In genomic region chr7:16465160-16465559, GRCm38 (mm10) we compare ENCODE assay signal across 8 mouse cellular contexts. TPM values are rescaled to one million over a fixed set of nuclear protein-coding genes. Genes with fewer than 3 reads are reported as not detected.
DNase-seq lines count a peak whose midpoint lies in the region; ATAC-seq and TF ChIP-seq lines count a peak whose summit lies in the region.

No protein-coding gene starts in this region.

- no peak overlapping the region for H3K9ac ChIP-seq in kidney, embryonic 14.5 days (ENCODE audit: low read depth, low read length)
- H3K9ac ChIP-seq in intestine, embryonic 15.5 days: no peak overlapping the region
- H3K9ac ChIP-seq in limb, embryonic 14.5 days (ENCODE audit: low read depth, low read length, severe bottlenecking): no peak overlapping the region
- no peak overlapping the region for H3K9ac ChIP-seq in midbrain, postnatal 0 days (replicated peaks; ENCODE audit: low read length, poor library complexity, severe bottlenecking)
- H3K9ac ChIP-seq in stomach, embryonic 14.5 days (replicated peaks; ENCODE audit: low read depth, low read length): no peak overlapping the region

- H3K36me3 ChIP-seq in kidney, embryonic 14.5 days (ENCODE audit: control insufficient read depth, insufficient read depth, low read length): no peaks in the 10 kb centered on the region
- H3K36me3 ChIP-seq in intestine, embryonic 15.5 days: no peaks in the 10 kb centered on the region
- no peaks in the 10 kb centered on the region for H3K36me3 ChIP-seq in limb, embryonic 14.5 days (ENCODE audit: control insufficient read depth, insufficient read depth, low read length)
- H3K36me3 ChIP-seq in midbrain, postnatal 0 days (ENCODE audit: insufficient read depth, low read length): no peaks in the 10 kb centered on the region
- no peaks in the 10 kb centered on the region for H3K36me3 ChIP-seq in stomach, embryonic 14.5 days (ENCODE audit: control insufficient read depth, insufficient read depth, low read length)

- 20% methylated on average over 8 of the region's 8 CpGs for WGBS in kidney, embryonic 14.5 days
- WGBS in intestine, embryonic 15.5 days: 9% methylated on average over 8 of the region's 8 CpGs
- WGBS in limb, embryonic 14.5 days: 17% methylated on average over 8 of the region's 8 CpGs
- WGBS in midbrain, postnatal 0 days: 15% methylated on average over 8 of the region's 8 CpGs
- 10% methylated on average over 8 of the region's 8 CpGs for whole genome bisulfite sequencing in stomach, embryonic 14.5 days

- H3K27me3 ChIP-seq in kidney, embryonic 14.5 days (ENCODE audit: control insufficient read depth, insufficient read depth, low read length): peaks cover 9% of the 10 kb centered on the region; the same call in 1 of the 2 replicates
- peaks cover 7% of the 10 kb centered on the region; the same call in 1 of the 2 replicates for H3K27me3 ChIP-seq in intestine, embryonic 15.5 days (replicated peaks)
- no peaks in the 10 kb centered on the region for H3K27me3 ChIP-seq in limb, embryonic 14.5 days (ENCODE audit: control insufficient read depth, insufficient read depth, low read length)
- peaks cover 7% of the 10 kb centered on the region for H3K27me3 ChIP-seq in midbrain, postnatal 0 days (ENCODE audit: insufficient read depth, low read length)
- no peaks in the 10 kb centered on the region; the same call in 1 of the 2 replicates for H3K27me3 ChIP-seq in stomach, embryonic 14.5 days (ENCODE audit: control insufficient read depth, insufficient read depth, low read length)

- H3K27ac ChIP-seq in kidney, embryonic 14.5 days (ENCODE audit: low read depth, low read length): no peak overlapping the region
- H3K27ac ChIP-seq in intestine, embryonic 15.5 days: no peak overlapping the region
- H3K27ac ChIP-seq in limb, embryonic 14.5 days (replicated peaks; ENCODE audit: low read depth, low read length): no peak overlapping the region
- H3K27ac ChIP-seq in midbrain, postnatal 0 days (ENCODE audit: low read depth, low read length): no peak overlapping the region
- H3K27ac ChIP-seq in stomach, embryonic 14.5 days (ENCODE audit: low read length): no peak overlapping the region

- ATAC-seq in kidney, embryonic 14.5 days (ENCODE audit: low FRiP score, low TSS enrichment): no peak; the same call in 1 of the 2 replicates
- peak; percentile 63 for ATAC-seq in intestine, embryonic 15.5 days
- ATAC-seq in limb, embryonic 14.5 days (ENCODE audit: low FRiP score, low read depth): no peak
- ATAC-seq in midbrain, postnatal 0 days (ENCODE audit: low FRiP score): peak; percentile 20; the same call in 1 of the 2 replicates
- peak; percentile 53; the same call in 1 of the 2 replicates for ATAC-seq in stomach, embryonic 14.5 days (ENCODE audit: insufficient number of reproducible peaks, insufficient read depth, low FRiP score, low read depth)

- DNase-seq in kidney, adult 11 months: peak; percentile 50
- DNase-seq in cerebellum, adult 8-10 months: peak; percentile 82
- peak; percentile 43 to 54 for DNase-seq in frontal cortex, postnatal 25 days (ENCODE audit: low spot score in 2 of 2)
- DNase-seq in limb, embryonic 14.5 days (ENCODE audit: low spot score): peak; percentile 47
- peak; percentile 65 for DNase-seq in midbrain, postnatal 0 days (ENCODE audit: low spot score)

- H3K9me3 ChIP-seq in kidney, embryonic 14.5 days (ENCODE audit: control insufficient read depth, low read length): no peaks in the 10 kb centered on the region
- no peaks in the 10 kb centered on the region for H3K9me3 ChIP-seq in intestine, embryonic 15.5 days
- H3K9me3 ChIP-seq in limb, embryonic 14.5 days (ENCODE audit: control insufficient read depth, low read length): no peaks in the 10 kb centered on the region
- no peaks in the 10 kb centered on the region for H3K9me3 ChIP-seq in midbrain, postnatal 0 days (ENCODE audit: low read length)
- H3K9me3 ChIP-seq in stomach, embryonic 14.5 days (ENCODE audit: control insufficient read depth, low read depth, low read length): no peaks in the 10 kb centered on the region

- TF ChIP-seq CTCF in midbrain, postnatal 0 days (IDR thresholded peaks at IDR 0.05): peak; percentile 94

- no peak for TF ChIP-seq POLR2A in limb, embryonic 14.5 days (IDR thresholded peaks at IDR 0.05; ENCODE audit: borderline replicate concordance, extremely low read depth, insufficient read depth, insufficient read length)

- no peak overlapping the region for H3K4me2 ChIP-seq in kidney, embryonic 14.5 days (replicated peaks; ENCODE audit: low read depth, low read length)
- H3K4me2 ChIP-seq in intestine, embryonic 15.5 days (replicated peaks): no peak overlapping the region
- no peak overlapping the region for H3K4me2 ChIP-seq in limb, embryonic 14.5 days (replicated peaks; ENCODE audit: low read depth, low read length, severe bottlenecking)
- H3K4me2 ChIP-seq in midbrain, postnatal 0 days (ENCODE audit: low read depth, low read length, poor library complexity, severe bottlenecking): no peak overlapping the region
- H3K4me2 ChIP-seq in stomach, embryonic 14.5 days (replicated peaks; ENCODE audit: low read depth, low read length): no peak overlapping the region

- no peak overlapping the region for H3K4me3 ChIP-seq in kidney, embryonic 14.5 days (ENCODE audit: low read length)
- H3K4me3 ChIP-seq in intestine, embryonic 15.5 days (replicated peaks): no peak overlapping the region
- no peak overlapping the region for H3K4me3 ChIP-seq in limb, embryonic 14.5 days (replicated peaks; ENCODE audit: low read length)
- H3K4me3 ChIP-seq in midbrain, postnatal 0 days (ENCODE audit: low read depth, low read length): no peak overlapping the region
- H3K4me3 ChIP-seq in stomach, embryonic 14.5 days (ENCODE audit: low read depth, low read length): no peak overlapping the region

- no peaks in the 10 kb centered on the region for H3K4me1 ChIP-seq in kidney, embryonic 14.5 days (ENCODE audit: control insufficient read depth, insufficient read depth, low read length)
- no peaks in the 10 kb centered on the region for H3K4me1 ChIP-seq in intestine, embryonic 15.5 days (replicated peaks)
- no peaks in the 10 kb centered on the region for H3K4me1 ChIP-seq in limb, embryonic 14.5 days (ENCODE audit: control insufficient read depth, insufficient read depth, low read length)
- H3K4me1 ChIP-seq in midbrain, postnatal 0 days (ENCODE audit: insufficient read depth, low read length): no peaks in the 10 kb centered on the region
- H3K4me1 ChIP-seq in stomach, embryonic 14.5 days (ENCODE audit: control insufficient read depth, insufficient read depth, low read length): no peaks in the 10 kb centered on the region

RNA-seq across cellular contexts. Expression of gene Npas1, which starts 12.4 kb away (rescaled TPM):
- 0.13 TPM in 1 of 2 replicates, not detected in the other for polyA plus RNA-seq in kidney, embryonic 14.5 days (2014; fragmentation: Nextera tagmentation; extraction: Ambion mirVana)
- 0.25 and 0.38 TPM in 2 replicates for polyA plus RNA-seq in intestine, embryonic 15.5 days (2015; fragmentation: Nextera tagmentation; extraction: Ambion mirVana)
- polyA plus RNA-seq in limb, embryonic 14.5 days (2012; rRNA removed): 0.03 TPM in 2 replicates
- 0.15 and 0.21 TPM in 2 replicates for polyA plus RNA-seq in limb, embryonic 14.5 days (2014; fragmentation: Nextera tagmentation; extraction: Ambion mirVana)
- total RNA-seq in midbrain, postnatal 0 days (2014; rRNA removed): 9.4 and 11.1 TPM in 2 replicates
- polyA plus RNA-seq in midbrain, postnatal 0 days (2015; fragmentation: Nextera tagmentation; extraction: Ambion mirVana): 9.5 and 12.3 TPM in 2 replicates
- polyA plus RNA-seq in stomach, embryonic 14.5 days (2014; fragmentation: Nextera tagmentation; extraction: Ambion mirVana): 0.17 TPM in 1 of 2 replicates, not detected in the other

RNA-seq across cellular contexts. Expression of gene Tmem160, which starts 12.6 kb away (rescaled TPM):
- 56.0 TPM in 2 replicates for polyA plus RNA-seq in kidney, embryonic 14.5 days (2014; fragmentation: Nextera tagmentation; extraction: Ambion mirVana)
- 48.9 and 54.8 TPM in 2 replicates for polyA plus RNA-seq in intestine, embryonic 15.5 days (2015; fragmentation: Nextera tagmentation; extraction: Ambion mirVana)
- 32.8 and 41.6 TPM in 2 replicates for polyA plus RNA-seq in limb, embryonic 14.5 days (2012; rRNA removed)
- polyA plus RNA-seq in limb, embryonic 14.5 days (2014; fragmentation: Nextera tagmentation; extraction: Ambion mirVana): 42.7 and 51.3 TPM in 2 replicates
- 43.1 and 55.6 TPM in 2 replicates for total RNA-seq in midbrain, postnatal 0 days (2014; rRNA removed)
- 105 and 108 TPM in 2 replicates for polyA plus RNA-seq in midbrain, postnatal 0 days (2015; fragmentation: Nextera tagmentation; extraction: Ambion mirVana)
- 53.9 and 55.7 TPM in 2 replicates for polyA plus RNA-seq in stomach, embryonic 14.5 days (2014; fragmentation: Nextera tagmentation; extraction: Ambion mirVana)

Comparison
In these comparisons a context has a peak if more than half of its experiments do, and no peak if none do; other contexts are left out.
1. ATAC-seq: peak in intestine, embryonic 15.5 days (single experiment), midbrain, postnatal 0 days (single experiment) and stomach, embryonic 14.5 days (single experiment); none in kidney, embryonic 14.5 days (single experiment) and limb, embryonic 14.5 days (single experiment).
2. Peak in every context shown above with its lines, with median percentiles within 50 percentile points of each other: DNase-seq.